Mouse (Mus musculus) left cerebral cortex, postnatal 10 days (tissue): Measurements from ENCODE around the gene 1810046K07Rik. TPM values are rescaled to one million over a fixed set of nuclear protein-coding genes. Genes with fewer than 3 reads are reported as not detected.

Source experiments
- DNase-seq, 2 experiments: peaks; one replicate each; pipeline ENCODE4 v3.0.0; 2021 to 2022; ENCODE audit warnings: low spot score in 2 of 2, mixed read lengths in 1 of 2; ENCODE audit errors: extremely low spot score in 1 of 2
- intact Hi-C: fragments of 180-260 bp; cut with DNase I; formaldehyde crosslinking; loops from one replicate; pipeline ENCODE4 v1.15.1; 2025
- total RNA-seq, 2 experiments: library from RNA; stranded (reverse); gene quantifications; 2 replicates each; pipeline ENCODE4 v1.2.3; 2021

Gene 1810046K07Rik
- not detected for total RNA-seq

GRCm38 (mm10) chr9:51328731-51329130 is at the start of gene 1810046K07Rik:
Gene 1810046K07Rik, minus strand, starts transcription at chr9:51328917.
- intact Hi-C loops: no loop called here
- no peak for DNase-seq

GRCm38 (mm10) chr9:51369560-51369959 is 40.8 kb upstream of the 1810046K07Rik start:
- no peak for DNase-seq
- intact Hi-C loops: no loop called here

- no peak for DNase-seq
- intact Hi-C loops: no loop called here
Measured at GRCm38 (mm10) chr9:51367124-51367523, 38.4 kb upstream of the 1810046K07Rik start.

- intact Hi-C loops: no loop called here
- DNase-seq: no peak
Measured at GRCm38 (mm10) chr9:51364059-51364458, 35.3 kb upstream of the 1810046K07Rik start.

GRCm38 (mm10) chr9:51353511-51353910 is 24.8 kb upstream of the 1810046K07Rik start:
- DNase-seq: no peak
- intact Hi-C loops: loop anchor here (10.0 kb wide), 1 partner anchor 81 kb away; no protein-coding TSS in a partner anchor

- intact Hi-C loops: loop anchor here (10.0 kb wide), 1 partner anchor 82 kb away; no protein-coding TSS in a partner anchor
- DNase-seq: no peak
Measured at GRCm38 (mm10) chr9:51352896-51353295, 24.2 kb upstream of the 1810046K07Rik start.

GRCm38 (mm10) chr9:51349422-51349821 is 20.7 kb upstream of the 1810046K07Rik start:
- intact Hi-C loops: no loop called here

GRCm38 (mm10) chr9:51345768-51346167 is 17.1 kb upstream of the 1810046K07Rik start:
- intact Hi-C loops: no loop called here
- no peak for DNase-seq

More at GRCm38 (mm10) chr9:51349422-51349821, 20.7 kb upstream of the 1810046K07Rik start:
- DNase-seq: no peak

GRCm38 (mm10) chr9:51335294-51336010 is 6.7 kb upstream of the 1810046K07Rik start:
- DNase-seq: peak; percentile 83 to 84
- intact Hi-C loops: loop anchor here (2.0 to 10.0 kb wide), 2 partner anchors 89 to 573 kb away; no protein-coding TSS in a partner anchor

- intact Hi-C loops: loop anchor here (5.0 to 10.0 kb wide), 2 partner anchors 93 to 431 kb away; no protein-coding TSS in a partner anchor
Measured at GRCm38 (mm10) chr9:51331449-51332238, 2.9 kb upstream of the 1810046K07Rik start.

GRCm38 (mm10) chr9:51327555-51327903 is 1.2 kb downstream of the 1810046K07Rik start:
- intact Hi-C loops: no loop called here

More at GRCm38 (mm10) chr9:51331449-51332238, 2.9 kb upstream of the 1810046K07Rik start:
- no peak for DNase-seq

GRCm38 (mm10) chr9:51326619-51327554 is 1.8 kb downstream of the 1810046K07Rik start:
- no peak for DNase-seq
- intact Hi-C loops: no loop called here

More at GRCm38 (mm10) chr9:51327555-51327903, 1.2 kb downstream of the 1810046K07Rik start:
- no peak for DNase-seq

GRCm38 (mm10) chr9:51324406-51325065 is 4.2 kb downstream of the 1810046K07Rik start:
- DNase-seq: no peak
- intact Hi-C loops: no loop called here

- intact Hi-C loops: no loop called here
- DNase-seq: no peak
Measured at GRCm38 (mm10) chr9:51320096-51320495, 8.6 kb downstream of the 1810046K07Rik start.

GRCm38 (mm10) chr9:51318246-51318645 is 10.5 kb downstream of the 1810046K07Rik start:
- intact Hi-C loops: no loop called here
- no peak for DNase-seq

- DNase-seq: no peak
- intact Hi-C loops: no loop called here
Measured at GRCm38 (mm10) chr9:51317322-51317721, 11.4 kb downstream of the 1810046K07Rik start.

GRCm38 (mm10) chr9:51315402-51316063 is 13.2 kb downstream of the 1810046K07Rik start:
- intact Hi-C loops: no loop called here
- DNase-seq: no peak
